Mouse (Mus musculus) c-Kit-positive CD71-positive TER-119-negative erythroid progenitor cells, embryonic 14.5 days (primary cell): Measurements from ENCODE around the gene Lrp5.

Source experiments
- DNase-seq: peaks from one replicate; pipeline ENCODE4 v3.0.0-alpha.2; 2013; ENCODE audit warnings: low read depth

Gene Lrp5

DNA sequence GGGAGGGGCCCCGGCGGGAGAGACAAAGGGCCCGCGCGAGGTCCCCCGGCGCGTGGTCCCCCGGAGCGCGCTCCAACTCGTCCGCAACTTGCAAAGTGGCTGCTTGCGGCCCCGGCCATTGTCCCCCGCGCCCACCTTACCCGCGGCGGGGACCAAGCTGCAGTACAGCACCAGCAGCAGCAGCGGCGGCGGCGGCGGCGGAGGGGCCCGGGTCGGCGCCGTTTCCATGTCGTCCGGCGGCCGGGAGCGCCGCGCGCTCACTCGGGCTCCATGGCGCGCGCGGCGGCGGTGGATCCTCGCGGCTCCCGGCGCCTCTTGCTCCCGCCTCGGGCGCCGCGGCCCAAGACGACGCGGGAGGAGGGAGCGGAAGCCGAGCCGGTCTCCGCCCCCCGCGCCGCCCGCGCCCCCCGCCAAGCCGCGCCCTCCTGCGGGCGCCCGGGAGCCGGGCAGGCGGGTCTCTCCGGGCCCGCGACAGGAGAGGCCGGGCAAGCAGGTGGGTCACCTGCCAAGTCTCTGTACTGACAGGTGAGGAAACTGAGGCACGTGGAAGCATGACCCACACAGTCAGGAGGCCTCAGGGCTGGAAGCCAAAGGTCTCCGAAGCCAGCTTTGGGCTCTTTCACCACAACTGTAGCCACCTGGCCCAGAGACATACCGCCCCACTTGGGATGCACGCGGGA, at the start of gene Lrp5:
Gene Lrp5, minus strand, starts transcription at position 350 of the 680 bp plus-strand sequence.
- no peak for DNase-seq

DNA sequence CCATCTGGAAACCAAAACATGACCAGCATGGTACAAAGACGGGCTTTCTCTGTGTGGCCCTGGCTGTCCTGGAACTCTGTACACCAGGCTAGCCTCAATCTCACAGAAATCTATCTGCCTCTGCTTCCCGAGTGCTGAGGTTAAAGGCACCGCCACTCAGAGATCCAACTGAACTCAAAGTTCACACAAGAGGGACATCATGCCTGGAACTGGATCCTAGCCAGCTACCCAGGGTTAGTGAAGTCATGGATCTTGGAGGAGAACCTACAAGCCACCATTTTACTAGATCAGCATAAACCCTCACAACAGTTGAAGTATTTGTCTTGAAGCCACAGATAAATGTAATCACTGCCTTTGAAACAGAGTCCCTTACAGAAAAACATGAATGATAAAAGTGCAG, 49.6 kb upstream of the Lrp5 start:
- DNase-seq, result no peak

DNA sequence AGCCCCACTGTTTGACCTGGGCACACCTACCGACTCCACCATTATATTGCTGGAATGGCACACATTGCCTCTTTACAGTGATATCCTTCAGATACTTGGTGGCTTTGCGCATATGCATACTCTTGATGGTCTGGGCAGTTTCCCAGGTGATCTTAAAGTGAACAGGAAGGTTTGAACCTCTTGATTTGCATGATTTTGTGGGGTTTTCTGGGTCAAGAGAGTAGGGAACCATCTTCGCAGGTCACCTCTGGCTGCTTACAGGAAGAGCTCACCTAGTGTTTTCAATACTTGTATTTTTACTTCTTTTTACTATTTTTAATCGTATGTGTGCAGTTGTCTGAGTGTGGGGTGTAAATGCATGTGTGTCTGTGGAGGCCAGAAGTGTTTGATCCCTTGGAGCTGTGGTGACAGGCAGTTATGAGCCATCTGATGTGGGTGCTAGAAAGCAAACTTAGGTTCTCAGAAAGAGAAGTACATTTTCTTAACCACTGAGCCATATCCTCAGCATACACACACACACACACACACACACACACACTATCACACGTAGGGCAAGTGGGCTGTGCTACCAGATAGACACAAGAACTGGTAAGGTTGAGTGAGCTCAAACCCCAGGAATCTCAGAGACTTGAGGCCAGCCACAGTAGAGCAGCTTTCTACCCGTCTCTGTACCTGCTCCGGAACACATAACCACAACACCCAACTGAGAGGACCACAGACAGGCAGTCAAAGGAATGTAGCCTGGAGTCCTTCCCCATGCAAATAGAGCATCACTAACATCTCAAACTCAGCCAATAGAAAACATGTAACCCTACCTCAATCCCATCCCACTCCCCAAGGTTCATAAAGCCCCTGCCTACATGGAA, 44.6 kb upstream of the Lrp5 start:
- no peak for DNase-seq

DNA sequence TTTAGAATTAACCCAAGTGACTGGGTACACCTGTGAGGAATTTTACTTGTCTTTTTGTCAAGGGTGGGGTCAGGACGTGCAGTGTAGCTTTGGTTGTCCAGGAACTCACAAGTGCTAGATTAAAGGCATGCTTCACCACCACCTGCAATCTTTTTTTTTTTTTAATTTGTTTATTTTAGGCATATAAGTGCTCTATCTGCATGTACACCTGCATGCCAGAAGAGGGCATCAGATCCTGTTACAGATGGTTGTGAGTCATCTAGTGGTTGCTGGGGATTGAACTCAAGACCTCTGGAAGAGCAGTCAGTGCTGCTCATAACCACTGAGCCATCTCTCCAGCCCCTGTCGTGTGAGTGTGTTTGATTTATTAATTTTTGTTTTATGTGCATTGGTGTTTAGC, 42.5 kb upstream of the Lrp5 start:
- no peak for DNase-seq

DNA sequence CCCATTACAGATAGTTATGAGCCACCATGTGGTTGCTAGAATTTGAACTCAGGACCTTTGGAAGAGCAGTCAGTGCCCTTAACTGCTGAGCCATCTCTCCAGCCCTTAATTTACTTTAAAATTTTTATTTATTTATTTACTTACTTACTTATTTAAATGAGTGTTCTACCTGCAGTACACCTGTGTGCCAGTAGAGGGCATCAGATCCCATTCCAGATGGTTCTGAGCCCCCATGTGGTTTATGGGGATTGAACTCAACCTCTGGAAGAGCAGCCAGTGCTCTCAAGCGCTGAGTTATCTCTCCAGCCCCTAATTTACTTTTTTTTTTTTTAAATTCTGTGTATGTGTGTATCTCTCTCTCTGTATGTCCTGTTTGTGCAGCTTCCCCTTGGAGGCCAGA, 38.4 kb upstream of the Lrp5 start:
- peak; percentile 72 for DNase-seq

DNA sequence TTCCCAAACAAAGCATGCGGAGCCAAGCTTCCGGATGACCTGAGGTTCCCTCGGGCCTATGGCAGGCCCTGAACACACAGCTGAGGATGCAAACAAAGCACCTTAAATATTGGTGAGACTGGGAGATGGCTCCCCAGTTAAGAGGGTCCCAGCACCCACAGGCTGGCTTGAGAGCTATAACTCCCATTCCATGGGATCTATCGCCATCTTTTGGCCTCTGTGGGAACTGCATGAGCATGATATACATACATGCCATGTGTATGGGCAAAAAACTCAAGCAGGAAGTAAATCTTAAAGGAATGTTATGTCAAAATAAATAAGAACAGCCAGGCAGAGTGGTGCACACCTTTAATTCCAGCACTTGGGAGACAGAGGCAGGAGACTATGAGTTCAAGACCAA, 37.5 kb upstream of the Lrp5 start:
- DNase-seq, result peak; percentile 47

DNA sequence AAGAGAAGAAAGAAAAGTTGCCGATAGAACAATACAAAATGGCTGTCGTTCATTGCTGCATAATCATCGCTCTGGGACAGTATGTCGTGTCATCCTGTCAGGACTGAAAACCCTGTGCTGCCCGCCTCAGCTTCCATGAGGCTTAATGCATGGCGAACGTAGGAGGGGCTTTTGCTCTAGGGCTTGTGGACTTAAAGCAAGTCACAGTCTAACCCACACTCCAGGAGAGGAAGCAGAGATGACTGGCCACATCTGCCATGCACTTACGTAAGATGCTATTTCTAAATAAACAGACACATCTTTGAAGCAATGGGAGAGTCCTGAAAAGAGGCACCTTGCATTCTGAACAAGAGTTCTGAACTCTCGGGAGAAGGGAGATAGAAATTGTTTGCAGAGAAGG, 36.8 kb upstream of the Lrp5 start:
- no peak for DNase-seq

DNA sequence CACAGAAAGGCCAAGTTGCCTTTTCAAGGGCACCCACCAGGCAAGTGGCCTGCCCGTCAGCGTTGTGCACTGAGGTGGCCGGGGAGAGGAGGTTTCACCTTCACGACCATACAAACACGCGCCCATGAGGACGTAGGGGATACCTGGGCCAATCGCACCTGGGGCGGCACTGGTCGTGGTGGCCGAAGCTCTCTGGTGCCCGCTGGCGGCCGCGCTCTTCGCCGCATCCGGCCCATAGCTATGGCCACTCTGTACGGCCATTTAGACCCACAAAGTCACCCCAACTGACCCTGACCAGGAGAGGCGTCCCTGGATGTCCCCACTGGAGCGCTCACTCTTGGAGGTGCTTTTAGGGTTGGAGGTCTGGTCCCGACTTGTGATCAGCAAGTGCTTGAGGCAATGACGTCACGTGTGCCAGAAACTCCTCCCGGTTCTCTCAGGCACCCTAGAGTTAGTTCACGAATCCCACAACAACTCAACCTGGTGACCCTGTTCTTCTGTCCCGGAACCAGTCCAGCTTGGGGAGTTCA, 33.1 kb upstream of the Lrp5 start:
- DNase-seq, result peak; percentile 40

DNA sequence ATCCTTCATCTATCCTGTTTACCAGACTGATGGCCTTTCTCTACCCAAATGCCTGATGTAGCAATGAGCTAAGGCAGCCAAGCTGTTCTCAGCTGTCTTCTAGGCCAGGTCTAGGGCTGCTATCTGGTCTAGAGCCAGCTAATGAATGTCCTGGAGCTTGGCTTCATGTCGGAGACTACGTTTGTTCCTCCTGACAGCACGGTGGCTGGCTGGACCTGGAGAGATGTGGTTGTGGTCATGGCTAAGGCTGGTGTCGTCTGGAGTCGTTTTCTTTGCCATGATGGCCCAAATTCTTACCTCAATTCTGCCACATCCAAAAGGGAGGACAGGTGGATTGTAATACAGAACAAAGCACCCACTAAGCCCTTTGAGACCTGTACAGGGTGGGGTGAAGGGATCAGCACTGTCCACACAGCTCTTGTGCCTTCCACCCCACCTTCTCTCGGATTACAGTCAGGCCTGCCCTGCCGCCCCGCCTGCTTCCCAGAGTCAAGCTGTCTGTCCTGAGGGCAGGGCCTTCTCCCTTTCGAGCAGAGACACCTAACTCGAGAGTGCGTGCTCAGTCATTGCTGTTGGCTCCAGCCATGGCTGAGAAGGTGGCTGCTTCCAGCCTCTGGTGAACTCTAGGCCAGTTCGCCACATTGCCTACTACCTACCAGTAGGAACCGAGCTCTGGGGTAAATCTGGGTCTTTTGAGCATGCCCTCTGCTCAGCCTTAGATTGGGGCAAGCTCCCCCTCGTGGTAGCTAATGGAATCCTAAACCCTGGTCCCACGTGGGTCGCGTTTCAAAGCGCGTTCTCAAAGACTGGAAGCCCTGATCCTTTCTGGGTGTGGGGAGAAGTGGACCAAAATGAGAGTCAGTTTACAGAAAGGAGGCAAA, 32.4 kb upstream of the Lrp5 start:
- peak; percentile 55 for DNase-seq

DNA sequence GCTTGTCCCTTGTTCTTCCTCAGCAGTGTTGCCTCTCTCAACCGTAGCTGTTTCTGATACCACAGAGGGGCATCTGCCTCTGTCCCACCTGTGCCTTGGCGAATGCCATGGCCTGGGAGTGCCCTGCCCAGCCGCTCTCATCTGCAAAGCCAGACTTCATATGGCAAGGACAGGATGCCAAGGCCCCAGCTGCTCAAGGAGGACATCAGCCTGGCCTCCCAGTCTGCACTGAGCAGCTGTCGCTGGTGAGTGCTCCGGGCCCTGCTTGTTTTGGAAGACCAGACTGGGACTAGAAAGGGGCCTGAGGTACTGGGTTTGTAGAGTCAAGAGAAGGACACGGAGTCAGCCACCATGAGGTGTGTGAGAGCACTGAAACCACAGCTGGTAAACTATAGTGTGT, 28.0 kb upstream of the Lrp5 start:
- DNase-seq, result no peak

DNA sequence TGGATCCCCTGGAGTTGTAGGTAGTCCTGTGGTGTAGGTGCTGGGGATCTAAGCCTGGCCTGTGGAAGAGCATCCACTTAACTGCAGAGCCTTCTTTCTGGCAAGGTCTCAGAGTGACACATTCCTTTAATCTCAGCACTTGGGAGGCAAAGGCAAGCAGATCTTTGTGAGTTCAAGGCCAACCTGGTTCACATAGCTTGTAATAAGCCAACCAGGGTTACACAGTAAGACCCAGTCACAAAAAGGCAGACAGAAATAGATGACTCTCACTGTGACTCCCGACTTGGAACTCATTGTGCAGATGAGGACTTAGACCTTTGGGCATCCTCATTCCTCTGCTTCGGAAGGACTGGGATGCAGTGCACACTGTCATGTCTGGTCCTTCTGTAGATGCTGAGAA, 24.1 kb upstream of the Lrp5 start:
- no peak for DNase-seq

DNA sequence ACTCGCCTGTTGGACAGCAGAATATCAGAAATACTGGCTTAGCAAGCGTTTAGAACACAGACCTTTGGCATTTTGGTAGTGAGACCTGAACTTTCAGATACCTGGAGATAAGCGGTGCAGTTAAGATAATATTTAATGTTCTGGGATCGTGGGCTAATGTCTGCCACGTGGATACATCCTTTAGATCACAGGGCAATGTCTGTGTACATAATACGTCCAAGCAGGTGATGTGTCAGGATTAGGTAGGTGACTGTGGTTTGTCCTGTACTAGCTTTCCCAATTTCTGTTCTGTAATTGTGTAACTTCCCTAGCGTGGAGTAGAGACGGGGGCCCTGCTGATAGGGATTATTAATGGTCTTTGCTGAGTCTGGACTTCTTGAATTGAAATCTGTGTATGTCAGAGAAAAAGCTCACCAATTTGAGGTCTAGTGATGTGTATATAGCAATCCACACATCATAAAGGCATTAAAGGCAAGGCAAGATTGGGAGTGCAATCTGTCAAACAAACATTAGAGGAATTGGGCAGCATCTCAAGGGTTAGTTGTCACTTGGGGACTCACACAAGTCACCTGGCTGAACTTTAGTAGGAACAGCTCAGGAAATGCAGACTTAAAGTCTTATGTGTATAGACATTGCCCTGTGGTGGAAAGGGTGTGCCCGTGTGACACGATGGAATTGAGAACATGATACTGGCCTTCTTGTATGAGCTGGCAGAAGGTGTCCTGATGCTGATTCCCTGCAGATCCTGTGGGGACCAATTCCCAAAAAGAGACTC, 22.8 kb upstream of the Lrp5 start:
- DNase-seq, result no peak

DNA sequence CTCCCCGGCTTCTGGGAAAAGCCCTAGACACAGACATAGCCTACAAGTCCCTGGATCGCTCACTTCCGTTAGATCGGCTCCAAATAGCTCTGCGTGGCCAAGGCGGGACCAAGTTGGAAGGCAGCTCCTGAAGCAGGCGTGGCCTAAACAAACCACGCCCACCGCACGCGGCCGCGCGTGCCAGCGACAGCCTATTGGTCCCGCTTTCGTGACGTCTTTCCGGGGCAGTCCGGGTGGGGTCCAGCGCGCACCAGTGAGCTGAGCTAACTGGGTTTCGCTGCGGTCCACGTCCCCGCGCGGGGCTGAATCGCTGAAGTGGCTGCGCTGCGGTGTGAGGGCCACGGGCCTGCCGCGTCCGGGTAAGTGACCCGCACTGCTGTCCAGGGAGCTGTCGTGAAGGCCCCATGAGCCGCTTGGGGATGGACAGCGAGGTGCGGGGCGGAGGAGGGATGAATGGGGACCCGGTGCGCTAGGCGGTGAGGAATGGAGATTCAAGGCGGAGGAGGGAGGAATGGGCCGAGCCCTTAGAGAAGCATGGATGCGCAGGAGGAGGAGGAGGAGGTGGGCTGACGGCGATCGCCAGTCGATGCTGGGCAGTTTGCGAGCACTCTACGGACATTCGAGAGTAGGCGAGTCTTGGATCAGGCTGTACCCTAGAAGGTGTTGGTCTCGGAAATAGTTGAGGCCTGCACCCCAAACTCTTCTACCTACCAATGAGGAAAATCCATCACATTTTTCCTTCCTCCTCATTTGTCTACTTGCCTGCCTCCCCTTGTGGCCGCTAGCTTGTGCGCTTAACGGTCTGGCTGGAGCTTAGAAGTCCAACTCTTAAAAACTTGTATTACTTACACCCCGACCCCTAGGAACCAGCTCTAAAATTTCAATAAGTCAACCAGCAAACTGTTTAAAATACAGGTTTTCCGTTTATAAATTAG, 22.0 kb upstream of the Lrp5 start, which contains the start of gene 1810055G02Rik:
Gene 1810055G02Rik, plus strand, starts transcription at position 216 of the 935 bp plus-strand sequence.
- DNase-seq, result peak; percentile 94

DNA sequence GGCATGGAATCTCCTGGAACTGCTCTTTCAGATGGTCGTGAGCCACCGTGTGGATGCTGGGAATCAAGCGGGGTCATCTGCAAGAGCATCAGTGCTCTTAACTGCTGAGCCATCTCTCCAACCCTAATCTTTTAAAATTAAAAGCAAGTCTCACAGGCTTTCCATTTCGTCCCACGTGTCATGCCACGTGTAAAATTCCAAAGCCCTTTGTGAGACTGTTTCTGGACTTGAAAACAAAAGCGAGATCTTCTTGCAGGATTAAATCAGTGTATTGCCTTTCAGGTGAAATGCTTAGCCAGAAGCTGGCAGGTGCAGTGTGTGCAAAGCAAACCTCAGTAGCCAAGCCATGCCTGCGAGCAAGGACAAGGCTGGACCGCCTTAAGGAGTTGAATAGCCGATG, 21.2 kb upstream of the Lrp5 start:
- DNase-seq, result no peak

DNA sequence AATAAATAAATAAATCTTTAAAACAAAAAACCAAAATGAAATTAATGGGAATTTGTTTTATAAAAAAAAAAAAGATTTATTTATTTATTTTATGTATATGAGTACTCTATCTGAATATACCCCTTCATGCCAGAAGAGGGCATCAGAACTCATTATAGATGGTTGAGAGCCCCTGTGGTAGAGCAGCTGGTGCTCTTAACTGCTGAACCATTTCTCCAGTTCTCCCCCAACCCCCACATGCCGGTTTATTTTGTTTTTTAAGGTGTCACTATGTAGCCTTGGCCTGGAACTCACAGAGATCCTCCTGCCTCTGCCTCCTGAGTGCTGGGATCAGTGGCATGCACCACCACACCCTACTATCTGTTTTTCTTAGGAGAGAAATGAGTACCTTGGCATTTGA, 19.9 kb upstream of the Lrp5 start:
- DNase-seq, result no peak

DNA sequence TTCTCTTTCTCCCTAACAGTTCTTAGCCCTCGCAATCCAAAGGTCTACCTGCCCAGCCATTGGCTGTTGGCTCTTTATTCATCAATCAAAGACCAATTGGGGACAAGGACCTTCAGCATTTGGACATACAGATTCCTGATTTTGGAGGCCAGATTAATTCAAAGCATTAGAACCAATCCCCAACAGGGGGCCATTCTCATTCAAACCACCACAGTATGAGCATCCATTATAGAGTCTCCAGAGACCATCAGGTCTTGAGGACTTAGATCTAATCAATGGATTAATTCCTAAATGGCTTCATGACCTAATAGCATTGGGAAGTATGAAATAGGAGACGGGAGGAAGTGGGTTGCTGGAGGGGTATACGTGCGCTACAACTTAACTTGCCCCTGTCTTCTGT, 16.1 kb upstream of the Lrp5 start:
- DNase-seq, result no peak

DNA sequence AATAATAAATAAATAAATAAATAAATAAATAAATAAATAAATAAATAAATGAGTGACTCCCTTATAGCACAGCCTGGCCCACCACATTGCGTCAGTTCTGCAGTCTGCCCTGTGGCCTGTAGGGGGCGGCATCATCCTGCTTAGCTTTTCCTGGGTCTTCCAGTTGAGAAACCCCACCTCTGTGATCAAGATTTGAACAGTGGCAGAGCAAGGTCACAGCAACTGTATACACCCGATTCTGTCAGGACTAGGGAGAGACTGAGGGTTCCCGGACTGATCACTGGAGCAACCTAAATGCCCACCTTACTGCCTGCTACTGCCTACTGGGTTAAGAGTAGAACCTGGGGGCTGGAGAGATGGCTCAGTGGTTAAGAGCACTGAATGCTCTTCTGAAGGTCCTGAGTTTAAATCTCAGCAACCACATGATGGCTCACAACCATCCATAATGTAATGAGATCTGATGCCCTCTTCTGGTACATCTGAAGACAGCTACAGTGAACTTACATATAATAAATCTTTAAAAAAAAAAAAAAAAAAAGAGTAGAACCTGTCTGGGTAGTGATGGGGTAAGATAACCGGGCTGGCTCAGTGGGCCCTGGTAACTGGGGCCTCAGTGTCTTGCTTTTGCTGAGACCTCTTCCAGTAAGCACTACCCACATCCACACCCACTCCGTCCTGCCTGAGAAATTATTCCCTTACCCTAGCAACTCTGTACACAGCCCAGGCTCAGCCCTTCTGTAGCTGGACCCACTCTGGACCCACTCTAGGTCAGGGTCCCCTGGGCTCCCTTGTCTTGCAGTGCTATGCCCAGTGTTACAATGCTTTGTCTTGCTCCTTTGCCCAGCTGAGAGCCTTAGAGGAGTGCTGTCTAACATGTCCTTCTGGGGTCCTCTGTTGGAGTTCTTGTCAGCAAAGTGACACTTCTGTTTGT, 13.4 kb upstream of the Lrp5 start:
- peak; percentile 56 for DNase-seq

DNA sequence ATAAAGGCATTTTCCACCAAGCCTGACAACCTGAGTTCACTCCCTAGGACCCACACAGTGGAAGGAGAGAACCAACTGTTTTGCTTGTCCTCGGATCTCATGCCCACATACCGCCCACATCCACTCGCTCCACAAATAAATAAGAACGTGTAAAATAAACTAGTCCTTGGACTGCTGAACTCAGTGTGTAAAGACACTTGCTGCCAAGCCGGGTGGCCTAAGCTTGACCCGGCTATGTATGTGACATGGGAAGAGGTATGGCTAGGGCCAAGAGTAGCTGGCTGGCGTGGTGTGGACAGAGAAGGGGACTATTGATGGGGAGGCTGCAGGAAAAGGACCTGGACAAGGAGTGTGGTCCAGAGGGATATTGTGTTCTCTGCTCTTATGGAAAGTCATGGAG, 11.7 kb upstream of the Lrp5 start:
- no peak for DNase-seq

DNA sequence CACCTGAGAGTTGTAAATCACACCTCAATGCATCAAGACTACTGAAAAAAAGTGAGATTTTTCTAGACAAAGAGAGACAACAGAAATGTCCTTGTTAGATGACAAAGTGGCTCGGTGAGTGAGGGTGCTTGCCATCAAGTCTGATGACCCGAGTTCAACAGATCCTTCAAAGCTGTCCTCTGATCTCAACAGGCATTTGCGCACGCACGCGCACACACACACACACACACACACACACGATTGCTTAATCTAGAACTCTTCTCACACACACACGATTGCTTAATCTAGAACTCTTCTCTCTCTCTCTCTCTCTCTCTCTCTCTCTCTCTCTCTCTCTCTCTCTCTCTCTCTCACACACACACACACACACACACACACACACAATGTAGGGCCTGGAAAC, 9.6 kb upstream of the Lrp5 start:
- no peak for DNase-seq
